Mouse (Mus musculus): ENCODE measurements around the gene Mipep.

The Mipep gene

DNA sequence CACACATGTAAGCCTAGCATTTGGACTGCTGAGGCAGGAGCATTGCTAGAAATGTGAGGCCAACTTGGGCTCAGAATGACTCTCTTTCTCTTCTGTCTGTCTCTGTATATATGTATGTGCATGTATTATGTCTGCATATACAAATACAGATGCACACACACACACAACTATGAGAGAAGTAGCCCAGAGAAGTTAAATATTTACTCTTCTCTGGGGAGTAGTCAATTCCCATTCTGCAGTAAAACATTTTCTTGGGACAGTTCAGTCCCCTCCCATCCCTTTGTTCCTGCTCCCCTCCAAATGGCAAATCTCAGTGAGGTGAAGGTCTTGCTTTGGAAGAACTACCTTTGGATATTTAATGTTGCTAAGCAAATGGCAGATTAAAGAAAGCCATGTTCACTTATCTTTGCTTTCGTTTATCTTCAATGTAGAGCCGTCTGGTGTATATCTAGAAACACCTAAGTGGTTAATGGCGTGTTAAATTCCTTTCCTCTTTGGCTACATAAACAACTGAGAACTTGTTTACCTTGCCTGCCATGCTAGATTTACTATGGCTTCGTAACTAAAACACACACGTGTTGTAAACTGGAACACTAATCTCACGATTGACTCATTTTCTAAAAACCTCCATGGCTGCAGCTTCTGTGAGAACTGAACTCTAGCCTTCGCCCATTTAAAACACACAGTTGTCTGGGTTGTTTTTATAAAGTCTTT lies 72.0 kb downstream of the Mipep start:
- ATAC-seq (ENCODE audit: insufficient number of reproducible peaks, low FRiP score, low TSS enrichment), result no peak

GRCm38 (mm10) chr14:60856913-60857300 lies 72.5 kb downstream of the Mipep start:
- no peak for ATAC-seq (ENCODE audit: insufficient number of reproducible peaks, low FRiP score, low TSS enrichment)

- no peak for ATAC-seq (ENCODE audit: insufficient number of reproducible peaks, low FRiP score, low TSS enrichment)
Measured at GRCm38 (mm10) chr14:60863396-60863795, 79.0 kb downstream of the Mipep start.

DNA sequence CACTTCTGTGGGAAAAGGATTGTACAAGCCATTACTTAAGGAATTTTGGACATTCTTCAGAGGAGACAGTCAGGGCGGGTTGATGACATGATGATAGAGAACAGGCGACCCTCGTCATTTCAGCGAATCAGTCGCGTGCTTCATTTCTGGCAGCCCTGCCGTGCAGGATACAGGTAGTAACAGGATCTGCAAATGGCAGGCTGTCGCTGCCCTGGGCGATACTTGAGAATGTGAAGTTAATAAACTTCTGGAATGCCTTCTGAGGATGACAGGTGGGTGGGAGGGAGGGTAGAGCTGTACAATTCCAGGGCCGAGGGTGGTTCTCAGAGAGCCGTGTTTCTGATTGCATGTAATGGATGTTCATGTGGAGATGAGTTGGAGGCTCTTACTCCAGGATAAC lies 82.0 kb downstream of the Mipep start:
- no peak for ATAC-seq (ENCODE audit: insufficient number of reproducible peaks, low FRiP score, low TSS enrichment)

- ATAC-seq (ENCODE audit: insufficient number of reproducible peaks, low FRiP score, low TSS enrichment), result no peak
Measured at GRCm38 (mm10) chr14:60868325-60868724, 84.0 kb downstream of the Mipep start.

GRCm38 (mm10) chr14:60871831-60872230 lies 87.5 kb downstream of the Mipep start:
- ATAC-seq (ENCODE audit: insufficient number of reproducible peaks, low FRiP score, low TSS enrichment), result peak; percentile 86

- no peak for ATAC-seq (ENCODE audit: insufficient number of reproducible peaks, low FRiP score, low TSS enrichment)
Measured at GRCm38 (mm10) chr14:60882106-60882505, 97.7 kb downstream of the Mipep start.

- ATAC-seq (ENCODE audit: insufficient number of reproducible peaks, low FRiP score, low TSS enrichment), result 0 out of 2 replicates have a peak, but pooled peaks have one; percentile 52
Measured at GRCm38 (mm10) chr14:60882681-60883080, 98.3 kb downstream of the Mipep start.

GRCm38 (mm10) chr14:60885361-60885950 lies 101.1 kb downstream of the Mipep start:
- ATAC-seq (ENCODE audit: insufficient number of reproducible peaks, low FRiP score, low TSS enrichment), result peak; percentile 86

DNA sequence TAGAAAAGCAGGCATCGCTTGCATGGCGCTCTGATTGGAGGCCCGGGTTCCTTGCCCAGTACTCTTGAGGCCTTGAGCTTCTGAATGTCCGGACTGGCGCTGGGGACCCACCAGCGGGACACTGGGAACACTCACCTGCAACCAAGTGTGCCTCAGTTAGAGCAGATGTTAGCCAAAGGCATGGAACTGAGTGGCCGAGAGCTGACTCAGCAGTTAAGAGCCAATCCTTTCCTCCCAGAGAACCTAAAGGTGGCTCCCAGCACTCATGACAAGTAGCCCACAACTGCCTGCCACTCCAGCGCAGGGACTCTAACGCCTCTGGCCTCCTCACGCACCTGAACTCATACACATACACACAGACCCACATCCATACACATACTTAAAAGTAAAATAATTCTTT lies 109.5 kb downstream of the Mipep start:
- no peak for ATAC-seq (ENCODE audit: insufficient number of reproducible peaks, low FRiP score, low TSS enrichment)

DNA sequence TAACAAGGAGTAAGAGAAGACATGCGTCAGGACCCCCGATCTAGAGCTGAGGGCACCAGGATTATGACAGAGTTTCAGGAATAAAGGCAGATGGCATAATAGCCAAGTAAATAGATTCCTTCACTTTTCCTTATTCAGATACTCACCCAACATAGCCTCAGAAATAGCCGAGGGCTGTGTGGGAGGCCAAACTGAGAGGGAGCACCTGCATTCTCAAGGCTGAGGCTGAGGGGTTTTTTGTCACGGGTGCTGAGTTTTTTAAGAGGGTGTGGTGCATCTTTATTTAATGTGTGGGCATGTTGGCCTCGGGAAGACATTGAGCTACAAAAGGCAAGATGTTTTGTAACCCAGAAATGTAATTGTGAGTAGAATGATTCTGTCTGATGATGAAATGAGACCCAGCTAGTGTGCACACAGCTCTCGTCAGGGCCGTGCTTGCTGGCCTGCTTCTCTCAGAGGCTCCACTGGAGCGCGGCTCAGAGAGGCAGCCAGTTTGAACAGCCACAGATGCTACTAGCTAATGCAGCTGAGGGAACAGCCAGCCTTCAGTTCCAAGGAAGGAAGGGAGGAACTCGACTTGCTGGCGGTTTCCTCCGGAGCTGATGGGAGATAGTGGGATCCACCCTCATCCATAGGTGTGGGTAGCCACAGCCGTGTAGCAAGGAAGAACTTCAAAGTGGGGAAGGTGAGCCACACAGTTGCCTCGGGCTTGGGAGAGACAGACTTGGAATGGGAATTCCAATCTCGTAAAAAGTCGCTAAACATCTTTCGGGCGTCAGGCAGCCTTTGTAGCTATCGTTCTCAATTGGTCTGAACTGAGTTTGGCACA lies 111.0 kb downstream of the Mipep start:
- ATAC-seq (ENCODE audit: insufficient number of reproducible peaks, low FRiP score, low TSS enrichment), result no peak

DNA sequence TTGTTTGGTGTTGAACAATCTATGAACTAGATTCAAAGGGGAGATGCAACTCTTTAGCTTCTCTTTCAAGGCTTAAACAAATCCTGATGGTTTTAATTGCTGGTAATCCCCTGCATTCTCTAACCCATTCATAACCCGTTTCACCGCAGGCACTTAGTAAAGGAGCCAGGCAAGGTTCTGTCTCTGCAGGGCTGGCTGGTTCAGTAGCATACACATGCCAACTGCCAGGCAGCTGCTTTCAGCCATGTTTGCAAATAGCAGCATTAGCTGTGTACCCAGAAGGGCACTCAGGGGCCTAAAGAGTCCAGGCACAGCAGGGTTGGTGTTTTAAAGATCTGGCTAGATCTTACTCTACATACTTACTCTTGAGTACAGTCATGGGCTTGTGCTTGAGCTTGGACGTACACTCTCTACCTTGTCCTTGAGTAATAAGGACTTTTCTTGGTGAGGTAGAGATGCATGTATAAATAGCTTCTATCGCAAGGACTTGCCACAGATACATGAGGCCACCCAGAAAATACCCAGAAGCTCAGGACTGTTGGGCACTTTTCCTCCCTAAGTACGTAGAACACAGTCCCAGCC lies 113.8 kb downstream of the Mipep start:
- ATAC-seq (ENCODE audit: insufficient number of reproducible peaks, low FRiP score, low TSS enrichment), result no peak

DNA sequence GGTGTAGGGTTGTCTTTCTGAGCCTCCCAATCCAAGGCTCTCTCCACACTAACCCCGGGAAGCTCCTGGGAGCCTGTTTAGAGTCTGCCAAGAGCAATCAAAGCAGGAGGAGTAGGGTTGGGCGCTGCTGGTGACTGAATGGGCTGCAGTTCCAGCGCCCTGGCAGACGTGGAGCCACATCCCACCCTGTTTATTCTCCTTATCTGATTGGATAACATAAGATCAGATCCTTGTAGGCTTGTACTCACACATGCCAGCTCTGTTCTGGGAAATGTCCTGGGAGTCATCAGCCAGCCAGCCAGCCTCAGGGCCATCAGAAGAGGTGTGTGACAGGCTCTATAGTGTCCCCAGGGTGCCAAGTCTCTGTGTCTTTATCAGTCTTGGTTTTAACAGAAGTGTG lies 120.1 kb downstream of the Mipep start:
- no peak for ATAC-seq (ENCODE audit: insufficient number of reproducible peaks, low FRiP score, low TSS enrichment)

DNA sequence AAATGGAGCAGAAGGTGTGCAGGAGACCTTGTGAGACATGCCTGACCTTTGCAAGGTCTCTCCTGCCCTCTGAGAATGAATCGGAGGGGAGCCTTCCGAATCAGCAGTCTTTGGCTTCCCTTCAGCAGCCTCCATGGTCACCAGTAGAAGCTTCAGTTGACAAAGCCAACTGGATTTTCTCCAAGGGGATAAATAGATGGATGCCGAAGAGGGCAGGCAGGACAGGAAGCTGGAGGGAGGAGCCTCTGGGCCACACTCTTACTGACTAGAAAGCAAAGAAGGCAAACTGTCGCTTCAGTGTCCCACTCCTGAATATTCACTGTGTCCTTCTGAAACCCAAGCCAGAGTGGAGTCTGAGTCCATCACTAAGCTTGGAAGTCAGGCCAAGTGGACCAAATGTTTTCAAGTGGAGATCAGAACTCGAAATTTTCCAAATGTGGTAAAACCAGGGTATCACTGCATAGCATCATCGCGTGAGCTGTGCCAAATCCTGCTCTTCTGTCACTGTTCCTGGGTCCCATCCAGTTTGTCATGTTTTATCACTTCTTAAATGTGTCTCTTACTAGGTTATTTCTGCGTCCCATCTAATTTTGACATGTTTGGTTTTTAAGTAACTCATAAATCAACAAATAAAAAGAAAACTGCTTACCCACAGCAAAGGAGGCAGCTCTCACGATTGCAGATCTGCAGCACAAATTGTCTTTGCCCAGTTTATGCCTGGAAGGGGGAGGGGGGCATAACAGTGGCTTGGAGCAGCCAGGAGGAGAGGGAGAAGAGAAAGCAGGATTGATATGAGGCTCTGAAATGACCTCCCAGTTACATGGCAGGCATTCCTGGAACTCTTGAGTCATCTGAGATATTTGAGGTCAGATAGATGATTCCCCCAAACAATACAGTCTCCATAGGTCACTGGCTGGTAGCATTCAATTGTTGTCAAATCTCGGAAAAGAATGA lies 122.3 kb downstream of the Mipep start:
- ATAC-seq (ENCODE audit: insufficient number of reproducible peaks, low FRiP score, low TSS enrichment), result peak; percentile 26; the same call in 1 of the 2 replicates

DNA sequence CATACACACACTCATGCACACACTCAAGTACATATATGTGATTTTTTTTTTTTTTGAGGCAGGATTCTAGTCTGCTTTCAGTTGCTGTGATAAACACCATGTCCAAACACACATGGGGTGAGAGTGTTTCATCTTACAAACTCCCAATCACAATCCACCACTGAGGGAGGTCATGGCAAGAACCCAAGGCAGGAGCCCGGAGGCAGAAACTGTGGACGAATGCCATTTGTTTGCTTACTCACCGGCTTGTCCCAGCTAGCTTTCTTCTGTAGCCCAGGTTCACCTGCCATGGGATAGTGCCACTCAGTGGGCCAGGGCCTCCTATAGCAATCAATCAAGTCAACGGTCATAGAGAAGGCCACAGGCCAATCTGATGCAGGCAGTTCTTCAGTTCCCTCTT lies 125.0 kb downstream of the Mipep start:
- no peak for ATAC-seq (ENCODE audit: insufficient number of reproducible peaks, low FRiP score, low TSS enrichment)

- no peak for ATAC-seq (ENCODE audit: insufficient number of reproducible peaks, low FRiP score, low TSS enrichment)
Measured at GRCm38 (mm10) chr14:60910506-60911444, 126.4 kb downstream of the Mipep start.

DNA sequence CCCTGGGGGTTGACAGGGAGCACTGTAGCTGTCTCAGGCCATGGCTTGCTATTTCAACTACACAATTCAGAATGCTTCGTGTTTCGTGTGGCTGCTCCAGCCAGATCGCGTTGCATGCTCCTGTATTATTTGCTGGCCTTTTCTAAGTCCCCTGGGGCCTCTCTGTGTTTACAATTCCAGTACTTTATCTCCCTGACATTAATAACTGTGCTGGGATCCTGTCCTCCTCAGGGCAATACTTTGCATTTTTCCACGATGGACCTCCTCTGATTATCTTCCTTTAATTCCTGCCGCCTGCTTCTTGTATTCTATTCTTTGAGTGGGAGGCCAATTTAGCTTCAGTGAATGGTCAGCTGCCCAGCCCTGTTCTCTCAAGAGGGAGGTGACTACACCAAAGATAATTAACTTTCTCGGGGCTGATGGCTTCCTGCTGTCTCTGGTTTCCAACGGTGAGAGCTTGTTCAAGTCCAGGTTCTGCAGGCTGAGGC lies 128.7 kb downstream of the Mipep start:
- no peak for ATAC-seq (ENCODE audit: insufficient number of reproducible peaks, low FRiP score, low TSS enrichment)

DNA sequence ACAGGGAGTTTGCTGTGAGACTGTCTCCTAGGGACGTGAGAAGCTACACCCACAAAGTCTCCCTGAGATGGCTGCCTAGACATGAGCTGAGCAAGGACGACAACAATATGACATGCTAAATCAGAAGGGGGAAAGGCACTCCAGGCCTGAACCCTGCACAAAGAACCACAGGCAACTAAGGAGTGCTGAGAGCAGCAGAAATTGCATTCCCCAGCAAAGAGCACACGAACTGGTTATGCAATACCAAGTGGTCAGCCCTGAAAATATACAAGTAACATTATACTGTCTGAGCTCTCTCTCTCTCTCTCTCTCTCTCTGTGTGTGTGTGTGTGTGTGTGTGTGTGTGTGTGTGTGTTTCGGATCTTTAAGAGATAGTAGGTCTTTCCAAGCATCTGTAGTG lies 132.3 kb downstream of the Mipep start:
- no peak for ATAC-seq (ENCODE audit: insufficient number of reproducible peaks, low FRiP score, low TSS enrichment)

- ATAC-seq (ENCODE audit: insufficient number of reproducible peaks, low FRiP score, low TSS enrichment), result no peak
Measured at GRCm38 (mm10) chr14:60926011-60926410, 141.6 kb downstream of the Mipep start.

All from cerebellum, adult (tissue).